Mouse (Mus musculus) urinary bladder, adult 18-20 months (tissue): ENCODE measurements around the gene Plpp3.
A peak's percentile ranks its signal among the peaks of the same experiment; 100 is the strongest.
"Not testable (repeated sequence)": the region's sequence is repeated elsewhere in the genome, so short reads cannot be mapped to it uniquely, and the experiment has no call there.

Source experiments
- DNase-seq, 2 experiments: peaks; one replicate each; pipeline ENCODE4 v3.0.0; 2022; ENCODE audit warnings: low spot score in 2 of 2, mixed read lengths in 2 of 2

Gene Plpp3

GRCm38 (mm10) chr4:105260385-105260784 lies 103.2 kb downstream of the Plpp3 start:
- no peak for DNase-seq

GRCm38 (mm10) chr4:105260893-105261769 lies 104.0 kb downstream of the Plpp3 start:
- no peak for DNase-seq

- DNase-seq: no peak
Measured at GRCm38 (mm10) chr4:105262358-105262757, 105.2 kb downstream of the Plpp3 start.

- no peak for DNase-seq
Measured at GRCm38 (mm10) chr4:105263600-105263999, 106.5 kb downstream of the Plpp3 start.

- DNase-seq: no peak
Measured at GRCm38 (mm10) chr4:105265041-105265440, 107.9 kb downstream of the Plpp3 start.

- no peak for DNase-seq
Measured at GRCm38 (mm10) chr4:105265678-105266077, 108.5 kb downstream of the Plpp3 start.

GRCm38 (mm10) chr4:105268202-105268730 lies 111.1 kb downstream of the Plpp3 start:
- no peak for DNase-seq

GRCm38 (mm10) chr4:105269398-105269797 lies 112.3 kb downstream of the Plpp3 start:
- not testable (repeated sequence) for DNase-seq

GRCm38 (mm10) chr4:105271166-105271565 lies 114.0 kb downstream of the Plpp3 start:
- DNase-seq: peak in 1 of 2 experiments; percentile 12

GRCm38 (mm10) chr4:105273034-105273433 lies 115.9 kb downstream of the Plpp3 start:
- no peak for DNase-seq

- DNase-seq: no peak
Measured at GRCm38 (mm10) chr4:105273486-105273885, 116.3 kb downstream of the Plpp3 start.

GRCm38 (mm10) chr4:105275616-105276015 lies 118.5 kb downstream of the Plpp3 start:
- no peak for DNase-seq

GRCm38 (mm10) chr4:105276062-105276795 lies 119.1 kb downstream of the Plpp3 start:
- no peak for DNase-seq

- no peak for DNase-seq
Measured at GRCm38 (mm10) chr4:105278161-105278560, 121.0 kb downstream of the Plpp3 start.

GRCm38 (mm10) chr4:105278571-105279410 lies 121.6 kb downstream of the Plpp3 start:
- DNase-seq: no peak

- no peak for DNase-seq
Measured at GRCm38 (mm10) chr4:105279806-105280205, 122.7 kb downstream of the Plpp3 start.

- no peak for DNase-seq
Measured at GRCm38 (mm10) chr4:105281751-105282231, 124.6 kb downstream of the Plpp3 start.
